Mouse (Mus musculus) liver, postnatal 0 days (tissue): ENCODE results near the gene Tnfaip8l1. TPM values are rescaled to one million over a fixed set of nuclear protein-coding genes. Genes with fewer than 3 reads are reported as not detected.

Experiments
- ATAC-seq: fragments of 200-750 bp; cut with Nextera tagmentation; 2 replicates; pipeline ENCODE4 v1.8.0; 2017; ENCODE audit warnings: mild to moderate bottlenecking, moderate library complexity
- DNase-seq: peaks from one replicate; pipeline ENCODE4 v3.0.0-alpha.2; 2016
- H3K27ac ChIP-seq: fragments of 300-500 bp; sonication (generic); 2 replicates; pipeline ENCODE4 v1.5.1; 2014; ENCODE audit warnings: antibody characterized with exemption, moderate library complexity, mild to moderate bottlenecking, low read depth
- H3K27me3 ChIP-seq: fragments of 300-500 bp; sonication (generic); 2 replicates; pipeline ENCODE4 v1.6.1; 2014; ENCODE audit warnings: low read length, control low read depth, mixed read lengths; ENCODE audit not compliant: insufficient read depth
- H3K36me3 ChIP-seq: fragments of 300-500 bp; sonication (generic); replicated peaks from 2 replicates; pipeline ENCODE4 v1.6.1; 2014; ENCODE audit warnings: mild to moderate bottlenecking, control low read depth, low read length, moderate library complexity, mixed read lengths; ENCODE audit not compliant: insufficient read depth
- H3K4me1 ChIP-seq: fragments of 300-500 bp; sonication (generic); 2 replicates; pipeline ENCODE4 v1.6.1; 2014; ENCODE audit warnings: antibody characterized with exemption, mild to moderate bottlenecking, control low read depth; ENCODE audit not compliant: insufficient read depth
- H3K4me2 ChIP-seq: fragments of 300-500 bp; sonication (generic); 2 replicates; pipeline ENCODE4 v1.6.1; 2014; ENCODE audit warnings: low read depth, mild to moderate bottlenecking, low read length, moderate library complexity, mixed read lengths
- H3K4me3 ChIP-seq: fragments of 300-500 bp; sonication (generic); 2 replicates; pipeline ENCODE4 v1.5.1; 2014; ENCODE audit warnings: low read depth, low read length
- H3K9ac ChIP-seq: fragments of 300-500 bp; sonication (generic); replicated peaks from 2 replicates; pipeline ENCODE4 v1.6.1; 2014; ENCODE audit warnings: mild to moderate bottlenecking, moderate library complexity
- H3K9me3 ChIP-seq: fragments of 300-500 bp; sonication (generic); 2 replicates; pipeline ENCODE4 v1.6.1; 2016; ENCODE audit warnings: mild to moderate bottlenecking, control low read depth, low read length, mixed read lengths
- CTCF ChIP-seq: sonication (generic); IDR thresholded peaks from 2 replicates; pipeline ENCODE4 v1.5.1; 2016; ENCODE audit warnings: antibody characterized with exemption, low read depth
- EP300 ChIP-seq: IDR thresholded peaks from 2 replicates; pipeline ENCODE4 v1.6.1; 2016; ENCODE audit warnings: antibody characterized with exemption, low read depth, mild to moderate bottlenecking
- WGBS: fragments of 180-500 bp; shearing (Covaris S2); extraction: QIAGEN DNeasy Blood & Tissue Kit; methylation state at CpG from one replicate; pipeline ENCODE4 v1.1.7; 2014; ENCODE audit not compliant: insufficient replicate concordance; 5-methylcytosine and 5-hydroxymethylcytosine counted together
- polyA plus RNA-seq: library from polyadenylated mRNA; unstranded; fragments of >200 nt; fragmentation: Nextera tagmentation; extraction: Ambion mirVana; gene quantifications from 2 replicates; pipeline ENCODE4 v1.2.1, GENCODE M21; 2015

The Tnfaip8l1 gene
- polyA plus RNA-seq, 1 experiment from 2014 or later: 3.3 TPM

DNA sequence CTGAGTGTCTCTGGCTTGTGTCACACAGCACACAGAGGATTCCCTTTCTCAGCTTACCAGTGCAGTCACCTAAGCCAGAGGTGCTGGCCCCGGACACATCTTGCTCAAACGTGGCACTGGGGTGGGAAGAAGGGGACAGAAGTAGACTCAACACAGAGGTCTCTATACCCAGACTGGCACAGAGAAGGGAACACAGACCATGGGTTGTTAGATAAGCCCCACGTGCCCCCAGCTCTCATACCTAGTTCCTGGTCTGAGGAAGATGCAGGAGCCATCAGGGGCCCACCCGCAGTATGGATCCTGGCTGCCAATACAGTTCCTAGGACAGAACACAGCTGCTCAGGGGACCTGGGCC is 37.0 kb upstream of the Tnfaip8l1 start:
- Histone ChIP-seq H3K36me3 (peaks cover 12% of the 10 kb centered on the region), H3K4me3 (no peak overlapping the region), H3K4me1 (peaks cover 5% of the 10 kb centered on the region; the same call in 1 of the 2 replicates), H3K9ac (no peak overlapping the region), H3K27me3 (peaks cover 4% of the 10 kb centered on the region; the same call in 1 of the 2 replicates), H3K4me2 (no peak overlapping the region), H3K27ac (no peak overlapping the region), H3K9me3 (no peaks in the 10 kb centered on the region)
- 87% methylated on average over 4 of the region's 4 CpGs for WGBS
- TF ChIP-seq EP300 (no peak), CTCF (no peak)
- ATAC-seq (no peak), DNase-seq (no peak)

DNA sequence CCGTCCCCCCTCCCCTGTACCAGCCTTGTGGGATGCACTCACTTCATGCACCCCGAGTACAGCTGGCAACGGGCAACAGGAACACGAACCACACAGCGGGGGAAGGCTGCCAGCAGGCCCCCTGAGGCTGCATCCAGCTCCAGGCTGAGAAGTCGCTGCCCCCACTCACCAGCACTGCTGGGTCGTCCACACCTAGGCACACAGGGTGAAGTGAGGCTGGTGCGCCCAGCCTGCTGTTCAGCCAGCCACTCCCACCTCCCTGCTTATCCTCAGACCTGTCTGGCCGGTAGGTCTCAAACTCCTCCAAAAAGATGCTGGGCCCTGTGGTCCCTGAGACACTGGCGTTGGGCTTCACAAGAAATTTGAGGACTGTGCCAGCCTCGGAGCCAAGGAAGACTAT is 36.1 kb upstream of the Tnfaip8l1 start:
- ATAC-seq (no peak), DNase-seq (no peak)
- WGBS: 79% methylated on average over 11 of the region's 11 CpGs
- Histone ChIP-seq H3K27ac (no peak overlapping the region), H3K9ac (no peak overlapping the region), H3K4me3 (no peak overlapping the region), H3K9me3 (no peaks in the 10 kb centered on the region; the same call in 1 of the 2 replicates), H3K4me1 (peaks cover 5% of the 10 kb centered on the region; the same call in 1 of the 2 replicates), H3K36me3 (peaks cover 18% of the 10 kb centered on the region), H3K27me3 (no peaks in the 10 kb centered on the region), H3K4me2 (no peak overlapping the region)
- TF ChIP-seq CTCF (no peak), EP300 (no peak)

DNA sequence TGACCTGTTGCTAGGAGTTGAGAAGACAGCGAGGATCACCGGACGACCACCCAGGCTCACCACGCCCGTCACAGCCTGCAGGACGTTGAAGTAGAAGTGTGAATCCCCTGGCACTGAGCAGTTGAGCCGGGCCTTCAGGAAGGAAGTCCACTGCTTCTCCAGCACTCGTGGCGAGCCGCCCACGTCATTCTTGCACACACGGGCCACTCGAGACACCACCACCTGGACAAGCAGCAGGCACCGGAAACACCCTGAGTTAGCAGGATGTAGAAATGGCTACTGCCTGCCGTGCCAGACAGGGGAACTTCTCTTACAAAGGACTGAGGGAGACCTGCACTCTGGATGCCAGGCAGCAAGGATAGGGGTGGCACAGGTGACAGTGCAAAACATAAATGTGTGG is 34.0 kb upstream of the Tnfaip8l1 start:
- TF ChIP-seq CTCF: no peak
- TF ChIP-seq EP300: no peak
- 64% methylated on average over 15 of the region's 15 CpGs for WGBS
- Histone ChIP-seq H3K9ac (no peak overlapping the region), H3K9me3 (no peaks in the 10 kb centered on the region; the same call in 1 of the 2 replicates), H3K4me2 (no peak overlapping the region), H3K27me3 (no peaks in the 10 kb centered on the region), H3K4me3 (no peak overlapping the region), H3K27ac (no peak overlapping the region), H3K4me1 (peaks cover 13% of the 10 kb centered on the region), H3K36me3 (peaks cover 20% of the 10 kb centered on the region)
- ATAC-seq: no peak
- DNase-seq: peak; percentile 24

DNA sequence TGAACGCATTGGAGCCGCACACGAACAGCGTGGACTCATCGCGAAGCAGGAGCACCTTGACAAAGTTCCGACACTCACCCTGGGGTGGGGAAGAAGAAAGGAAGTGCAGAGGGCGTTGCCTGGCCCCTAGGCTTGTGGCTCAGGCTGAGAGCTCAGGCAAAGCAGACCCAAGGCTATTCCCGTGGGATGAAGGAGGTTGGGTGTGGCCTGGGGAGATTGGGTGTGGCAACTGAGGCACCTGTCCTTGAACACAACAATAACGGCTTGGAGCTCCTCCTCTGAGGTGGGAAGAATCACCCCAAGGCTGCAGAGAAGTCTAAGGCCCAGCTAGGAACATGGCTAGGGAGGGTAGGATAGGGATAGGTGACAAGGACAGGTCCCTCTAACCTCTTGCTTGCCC is 31.1 kb upstream of the Tnfaip8l1 start:
- TF ChIP-seq CTCF (no peak), EP300 (no peak)
- 89% methylated on average over 10 of the region's 10 CpGs for WGBS

DNA sequence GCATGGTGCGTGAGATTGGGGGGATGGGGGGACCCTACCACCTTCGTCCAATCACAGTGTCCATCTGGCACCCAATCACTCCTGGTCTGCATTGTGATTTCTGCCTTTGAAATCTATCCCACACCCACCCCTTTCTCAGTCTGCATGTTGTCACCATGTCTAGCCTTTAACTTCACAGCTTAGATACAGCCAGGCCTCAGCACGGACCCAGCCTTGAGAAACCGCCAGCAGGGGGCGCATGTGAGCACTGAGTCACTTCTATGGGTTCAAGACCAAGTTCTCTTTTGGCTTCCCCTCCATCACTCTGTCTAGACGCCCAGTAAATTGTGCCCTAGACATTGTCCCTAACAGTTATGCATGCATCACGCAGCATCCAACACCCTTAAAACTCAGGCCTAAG is 30.5 kb upstream of the Tnfaip8l1 start:
- DNase-seq (peak; percentile 82), ATAC-seq (no peak)
- H3K4me2 ChIP-seq: no peak overlapping the region
- TF ChIP-seq EP300: no peak
- peak; percentile 85 for TF ChIP-seq CTCF
- WGBS: 44% methylated on average over 7 of the region's 7 CpGs
- H3K4me1 ChIP-seq: peaks cover 26% of the 10 kb centered on the region
- no peak overlapping the region for H3K4me3 ChIP-seq
- no peaks in the 10 kb centered on the region; the same call in 1 of the 2 replicates for H3K9me3 ChIP-seq
- H3K27me3 ChIP-seq: no peaks in the 10 kb centered on the region
- no peak overlapping the region for H3K9ac ChIP-seq
- peaks cover 19% of the 10 kb centered on the region for H3K36me3 ChIP-seq
- no peak overlapping the region for H3K27ac ChIP-seq

More for the DNA sequence above, 31.1 kb upstream of the Tnfaip8l1 start:
- Histone ChIP-seq H3K9ac (no peak overlapping the region), H3K4me3 (no peak overlapping the region), H3K36me3 (peaks cover 19% of the 10 kb centered on the region), H3K9me3 (no peaks in the 10 kb centered on the region; the same call in 1 of the 2 replicates), H3K4me2 (no peak overlapping the region), H3K4me1 (peaks cover 26% of the 10 kb centered on the region), H3K27ac (no peak overlapping the region), H3K27me3 (no peaks in the 10 kb centered on the region)
- ATAC-seq (no peak), DNase-seq (no peak)

DNA sequence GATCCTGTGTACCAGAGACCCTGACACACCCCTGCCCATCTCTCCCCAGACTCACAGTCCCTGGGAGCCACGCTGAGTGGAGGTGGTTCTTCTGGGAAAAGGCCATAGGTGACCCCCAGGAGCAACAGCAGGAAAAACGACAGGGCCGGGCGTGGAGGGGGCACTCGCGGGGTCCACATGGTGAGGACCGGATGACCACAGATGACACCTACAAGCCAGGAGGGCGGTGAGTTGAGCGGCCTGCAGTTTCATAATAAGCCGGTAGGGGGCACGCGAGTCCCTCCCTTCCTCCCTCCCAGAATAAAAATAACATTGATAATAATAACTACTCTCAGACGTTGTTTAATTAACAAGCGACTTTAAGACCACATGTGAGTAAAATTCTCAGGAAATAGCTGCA is 29.6 kb upstream of the Tnfaip8l1 start:
- TF ChIP-seq CTCF (peak; percentile 92), EP300 (no peak)
- H3K27ac ChIP-seq: peak overlapping the region; percentile 89; the same call in 1 of the 2 replicates
- ATAC-seq (no peak), DNase-seq (peak; percentile 77)
- no peaks in the 10 kb centered on the region; the same call in 1 of the 2 replicates for H3K9me3 ChIP-seq
- H3K36me3 ChIP-seq: peaks cover 19% of the 10 kb centered on the region
- WGBS: 4% methylated on average over 14 of the region's 14 CpGs
- H3K4me3 ChIP-seq: no peak overlapping the region
- H3K4me1 ChIP-seq: peaks cover 26% of the 10 kb centered on the region
- no peak overlapping the region for H3K9ac ChIP-seq
- H3K27me3 ChIP-seq: no peaks in the 10 kb centered on the region
- H3K4me2 ChIP-seq: peak overlapping the region; percentile 42
